Mouse (Mus musculus): ENCODE data around the gene Mfsd5. TPM values are rescaled to one million over a fixed set of nuclear protein-coding genes. Genes with fewer than 3 reads are reported as not detected.

Mfsd5 gene
- polyA plus RNA-seq, 1 experiment from 2014 or later, result 55.1 TPM

GRCm38 (mm10) chr15:102279783-102280520, 698 bp downstream of the Mfsd5 start:
- DNase-seq (ENCODE audit: low spot score), result no peak

GRCm38 (mm10) chr15:102280623-102281022, 1.4 kb downstream of the Mfsd5 start:
- DNase-seq (ENCODE audit: low spot score), result no peak

- DNase-seq (ENCODE audit: low spot score), result no peak
Measured at GRCm38 (mm10) chr15:102282463-102283292, 3.4 kb downstream of the Mfsd5 start.

- no peak for DNase-seq (ENCODE audit: low spot score)
Measured at GRCm38 (mm10) chr15:102283648-102284047, 4.4 kb downstream of the Mfsd5 start.

GRCm38 (mm10) chr15:102287395-102287794, 8.1 kb downstream of the Mfsd5 start:
- DNase-seq (ENCODE audit: low spot score), result peak; percentile 55

GRCm38 (mm10) chr15:102295633-102296367, 16.5 kb downstream of the Mfsd5 start, which contains the start of gene Espl1:
Gene Espl1, plus strand, starts transcription at chr15:102296266.
- DNase-seq (ENCODE audit: low spot score), result peak; percentile 93

- no peak for DNase-seq (ENCODE audit: low spot score)
Measured at GRCm38 (mm10) chr15:102296368-102297006, 17.2 kb downstream of the Mfsd5 start.

- no peak for DNase-seq (ENCODE audit: low spot score)
Measured at GRCm38 (mm10) chr15:102302542-102302941, 23.3 kb downstream of the Mfsd5 start.

GRCm38 (mm10) chr15:102308717-102309116, 29.5 kb downstream of the Mfsd5 start:
- DNase-seq (ENCODE audit: low spot score), result no peak

- DNase-seq (ENCODE audit: low spot score), result no peak
Measured at GRCm38 (mm10) chr15:102310074-102310845, 31.0 kb downstream of the Mfsd5 start.

GRCm38 (mm10) chr15:102311489-102311888, 32.2 kb downstream of the Mfsd5 start:
- DNase-seq (ENCODE audit: low spot score), result no peak

GRCm38 (mm10) chr15:102315292-102315691, 36.0 kb downstream of the Mfsd5 start:
- no peak for DNase-seq (ENCODE audit: low spot score)

- peak; percentile 62 for DNase-seq (ENCODE audit: low spot score)
Measured at GRCm38 (mm10) chr15:102316263-102316662, 37.0 kb downstream of the Mfsd5 start.

GRCm38 (mm10) chr15:102324654-102325473, 45.6 kb downstream of the Mfsd5 start:
- no peak for DNase-seq (ENCODE audit: low spot score)

GRCm38 (mm10) chr15:102326022-102326576, 46.8 kb downstream of the Mfsd5 start, which contains the start of gene Pfdn5:
Gene Pfdn5, plus strand, starts transcription at chr15:102326116.
- peak; percentile 80 for DNase-seq (ENCODE audit: low spot score)

GRCm38 (mm10) chr15:102326892-102327291, 47.6 kb downstream of the Mfsd5 start:
- no peak for DNase-seq (ENCODE audit: low spot score)

Measured in thymus, postnatal 0 days (tissue).